Mouse (Mus musculus) cerebellum, adult 2 months (tissue): ENCODE measurements around the gene Nrk. TPM values are rescaled to one million over a fixed set of nuclear protein-coding genes. Genes with fewer than 3 reads are reported as not detected.

ENCODE experiments used
- DNase-seq, 2 experiments: peaks; one replicate each; pipeline ENCODE4 v3.0.0; 2021
- H3K27ac ChIP-seq: fragments of 200-500 bp; 2 replicates; pipeline ENCODE4 v1.5.1; 2012; ENCODE audit warnings: low read length, control low read depth, inconsistent platforms; ENCODE audit not compliant: insufficient read depth
- H3K27me3 ChIP-seq: fragments of 200-500 bp; 2 replicates; pipeline ENCODE4 v1.6.1; 2012; ENCODE audit warnings: inconsistent platforms, mild to moderate bottlenecking, low read length, moderate library complexity; ENCODE audit not compliant: control insufficient read depth, insufficient read depth
- H3K4me1 ChIP-seq: fragments of 200-500 bp; 2 replicates; pipeline ENCODE4 v1.6.1; 2011; ENCODE audit warnings: low read length; ENCODE audit not compliant: control insufficient read depth, insufficient read depth
- H3K4me3 ChIP-seq: fragments of 200-500 bp; replicated peaks from 2 replicates; pipeline ENCODE3; 2011; ENCODE audit warnings: mild to moderate bottlenecking, low read depth, low read length, control low read depth; ENCODE audit not compliant: insufficient read depth
- CTCF ChIP-seq: fragments of 200-500 bp; IDR thresholded peaks from 2 replicates; pipeline ENCODE4 v1.5.1; 2011; ENCODE audit warnings: low read depth, mild to moderate bottlenecking, control low read depth, low read length, moderate library complexity, borderline replicate concordance; ENCODE audit not compliant: insufficient read depth
- POLR2A ChIP-seq: fragments of 200-500 bp; IDR thresholded peaks from 2 replicates; pipeline ENCODE4 v1.6.1; 2011; ENCODE audit warnings: low read length, control low read depth, borderline replicate concordance; ENCODE audit not compliant: insufficient read depth
- WGBS: fragments of 180-500 bp; shearing (Covaris S2); methylation state at CpG from one replicate; pipeline ENCODE4 v1.1.7; 2018; 5-methylcytosine and 5-hydroxymethylcytosine counted together
- polyA plus RNA-seq: library from polyadenylated mRNA; depleted of rRNA; stranded (reverse); fragments of >200 nt; gene quantifications from 2 replicates; pipeline ENCODE4 v1.2.3, GENCODE M21; 2012; rRNA removed

Nrk gene
- polyA plus RNA-seq, 1 experiment, result 7.9 TPM

DNA sequence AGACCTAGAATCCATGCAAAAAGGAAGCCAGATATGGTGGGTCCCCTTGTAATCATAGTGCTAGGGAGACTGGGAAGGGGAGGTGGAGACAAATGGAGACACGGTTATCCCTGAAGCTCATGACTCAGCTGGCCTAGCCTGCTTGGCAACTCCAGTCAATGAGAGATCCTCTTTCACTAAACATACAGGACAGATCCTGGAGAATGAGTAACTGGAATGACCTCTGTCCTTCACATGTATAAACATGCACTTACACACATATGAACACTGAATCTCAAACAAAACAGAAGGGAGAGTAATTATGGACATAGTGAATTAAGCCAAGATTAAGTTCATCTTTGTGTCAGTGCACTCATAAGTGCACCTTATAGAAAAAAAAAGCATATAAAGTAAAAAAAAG lies 138.9 kb downstream of the Nrk start:
- DNase-seq, result no peak
- Histone ChIP-seq H3K27ac (no peak overlapping the region), H3K4me1 (no peaks in the 10 kb centered on the region), H3K27me3 (no peaks in the 10 kb centered on the region), H3K4me3 (no peak overlapping the region)
- WGBS, result 74% methylated on average over 1 of the region's 1 CpGs
- TF ChIP-seq POLR2A (no peak), CTCF (no peak)

Other genes starting within 250 kb of the Nrk start
- gene Serpina7, start 170.8 kb downstream of the Nrk start, polyA plus RNA-seq, result not detected in 2 replicates
- not detected in 2 replicates for gene 4930513O06Rik, start 171.8 kb downstream of the Nrk start, polyA plus RNA-seq